Mouse (Mus musculus) brown adipose tissue, adult 24 weeks (tissue): ENCODE data around the gene Fam107a. TPM values are rescaled to one million over a fixed set of nuclear protein-coding genes. Genes with fewer than 3 reads are reported as not detected.
"Not testable (repeated sequence)": the region's sequence is repeated elsewhere in the genome, so short reads cannot be mapped to it uniquely, and the experiment has no call there.

Experiments
- H3K27ac ChIP-seq: fragments of 200-500 bp; replicated peaks from 2 replicates; pipeline ENCODE4 v1.5.1; 2012; ENCODE audit warnings: low read depth, mild to moderate bottlenecking, low read length
- H3K4me1 ChIP-seq: fragments of 200-500 bp; 2 replicates; pipeline ENCODE4 v1.6.1; 2012; ENCODE audit warnings: low read length, mixed read lengths; ENCODE audit not compliant: control insufficient read depth, insufficient read depth, insufficient read length
- H3K4me3 ChIP-seq: fragments of 200-500 bp; 2 replicates; pipeline ENCODE4 v1.5.1; 2012; ENCODE audit warnings: low read depth, mild to moderate bottlenecking, low read length, moderate library complexity; ENCODE audit not compliant: insufficient read depth
- polyA plus RNA-seq: library from polyadenylated mRNA; stranded (reverse); fragments of >200 nt; gene quantifications from 2 replicates; pipeline ENCODE4 v1.2.4, GENCODE M21; 2012; ENCODE audit not compliant: missing spikeins, insufficient read depth, insufficient read length

The Fam107a gene
- polyA plus RNA-seq, 1 experiment: 2.4 TPM

GRCm38 (mm10) chr14:8302687-8303086, 15.1 kb downstream of the Fam107a start:
- Histone ChIP-seq H3K4me1 (peaks cover 4% of the 10 kb centered on the region; the same call in 1 of the 2 replicates), H3K27ac (no peak overlapping the region), H3K4me3 (no peak overlapping the region)

DNA sequence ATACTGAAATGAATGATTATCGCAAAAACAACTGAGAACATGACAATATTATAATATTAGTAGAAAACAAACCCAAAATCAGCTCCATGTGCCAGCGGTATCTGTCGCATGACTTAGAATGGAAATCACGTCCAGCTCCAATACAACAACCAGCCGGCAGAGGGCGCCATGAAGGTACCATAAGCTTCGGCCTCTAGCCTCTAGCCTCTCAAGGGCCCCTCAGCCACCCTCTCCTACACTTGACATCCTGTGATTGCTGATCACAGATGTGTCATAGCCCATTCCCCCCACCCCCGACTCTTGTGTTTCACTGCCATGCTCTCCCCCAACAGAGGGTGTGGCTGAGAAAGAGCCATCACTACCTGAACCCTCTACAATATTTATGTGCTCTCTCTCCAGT, 17.5 kb downstream of the Fam107a start:
- Histone ChIP-seq H3K27ac (no peak overlapping the region), H3K4me1 (peaks cover 4% of the 10 kb centered on the region; the same call in 1 of the 2 replicates), H3K4me3 (no peak overlapping the region)

DNA sequence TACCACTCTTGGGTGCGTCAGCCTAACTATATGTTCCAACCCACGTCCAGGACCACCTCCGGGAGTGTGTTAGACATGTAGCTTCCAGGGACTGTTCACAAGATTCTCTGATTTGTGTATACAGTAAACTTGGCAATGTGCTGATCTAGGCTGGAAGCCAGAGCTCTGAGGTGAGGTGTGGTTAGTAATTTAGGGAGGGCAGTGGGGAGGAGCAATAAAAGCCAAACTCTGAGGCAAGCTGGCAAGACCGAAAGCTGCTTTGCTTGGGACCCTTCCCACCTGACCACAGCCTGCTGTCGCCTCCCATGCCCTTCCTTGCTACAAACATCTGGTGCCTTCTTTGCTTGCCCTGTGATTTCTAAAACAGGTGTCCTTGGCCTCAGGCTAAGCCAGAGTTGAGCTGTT, 19.9 kb downstream of the Fam107a start:
- no peaks in the 10 kb centered on the region for H3K4me1 ChIP-seq
- no peak overlapping the region for H3K4me3 ChIP-seq
- H3K27ac ChIP-seq: no peak overlapping the region

GRCm38 (mm10) chr14:8294257-8294656, 23.6 kb downstream of the Fam107a start:
- H3K27ac ChIP-seq: no peak overlapping the region

DNA sequence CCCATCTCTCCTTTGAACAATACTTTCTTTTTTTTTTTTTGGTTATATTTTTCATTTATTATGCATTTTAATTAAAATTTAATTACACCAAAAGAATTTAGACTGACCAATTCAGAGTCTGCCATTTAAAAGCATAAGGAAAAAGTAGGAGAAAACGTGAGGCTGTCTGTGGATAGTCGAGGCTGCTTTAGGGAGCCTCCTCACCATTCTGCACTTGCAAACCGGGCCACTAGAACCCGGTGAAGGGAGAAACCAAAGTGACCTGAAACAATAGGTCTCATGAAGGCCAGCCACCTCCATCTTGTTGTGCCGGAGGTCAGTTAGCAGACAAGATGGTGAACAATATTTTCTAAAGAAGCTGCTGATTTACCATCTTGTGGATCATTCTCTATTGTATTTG, 31.2 kb downstream of the Fam107a start:
- H3K27ac ChIP-seq, H3K4me3 ChIP-seq, H3K4me1 ChIP-seq: not testable (repeated sequence)

More at GRCm38 (mm10) chr14:8294257-8294656, 23.6 kb downstream of the Fam107a start:
- Histone ChIP-seq H3K4me1 (no peaks in the 10 kb centered on the region), H3K4me3 (no peak overlapping the region)

GRCm38 (mm10) chr14:8283784-8284183, 34.0 kb downstream of the Fam107a start:
- Histone ChIP-seq H3K4me3 (no peak overlapping the region), H3K4me1 (no peaks in the 10 kb centered on the region), H3K27ac (no peak overlapping the region)

DNA sequence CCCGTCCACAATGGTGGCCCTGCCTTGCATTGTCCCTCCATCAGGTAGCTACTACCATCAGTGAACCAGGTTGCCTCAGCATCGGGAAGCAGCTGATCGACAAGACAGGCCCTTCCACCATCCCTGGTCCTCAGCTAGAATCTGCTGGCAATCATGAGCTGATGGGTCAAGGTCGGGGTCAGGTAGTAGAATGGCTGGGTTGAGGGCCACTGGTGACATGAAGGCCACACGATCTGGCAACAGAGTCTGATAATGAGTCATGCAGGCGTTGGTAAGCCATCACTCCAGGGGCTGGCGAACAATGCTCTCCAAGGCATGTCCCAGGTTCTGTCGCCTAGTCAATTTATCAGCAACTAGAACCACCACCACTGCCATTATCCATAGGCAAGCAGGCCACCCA, 46.5 kb downstream of the Fam107a start:
- H3K4me3 ChIP-seq, H3K27ac ChIP-seq, H3K4me1 ChIP-seq: not testable (repeated sequence)

GRCm38 (mm10) chr14:8264378-8264777, 53.4 kb downstream of the Fam107a start:
- Histone ChIP-seq H3K27ac (no peak overlapping the region), H3K4me1 (no peaks in the 10 kb centered on the region), H3K4me3 (no peak overlapping the region)

GRCm38 (mm10) chr14:8262242-8262641, 55.6 kb downstream of the Fam107a start:
- no peak overlapping the region for H3K27ac ChIP-seq
- H3K4me1 ChIP-seq: peaks cover 2% of the 10 kb centered on the region; the same call in 1 of the 2 replicates
- no peak overlapping the region for H3K4me3 ChIP-seq

GRCm38 (mm10) chr14:8260214-8260613, 57.6 kb downstream of the Fam107a start:
- Histone ChIP-seq H3K4me1 (peaks cover 2% of the 10 kb centered on the region; the same call in 1 of the 2 replicates), H3K4me3 (no peak overlapping the region), H3K27ac (no peak overlapping the region)

GRCm38 (mm10) chr14:8259166-8259565, 58.7 kb downstream of the Fam107a start, which contains the start of gene Acox2:
Acox2 (minus strand) TSS chr14:8259353.
- Histone ChIP-seq H3K4me1 (peaks cover 2% of the 10 kb centered on the region; the same call in 1 of the 2 replicates), H3K4me3 (no peak within 1 kb of the TSS), H3K27ac (no peak within 1 kb of the TSS)

- Histone ChIP-seq H3K4me1 (peaks cover 2% of the 10 kb centered on the region; the same call in 1 of the 2 replicates), H3K27ac (no peak overlapping the region)
Observed at GRCm38 (mm10) chr14:8258752-8259151, 59.1 kb downstream of the Fam107a start.

DNA sequence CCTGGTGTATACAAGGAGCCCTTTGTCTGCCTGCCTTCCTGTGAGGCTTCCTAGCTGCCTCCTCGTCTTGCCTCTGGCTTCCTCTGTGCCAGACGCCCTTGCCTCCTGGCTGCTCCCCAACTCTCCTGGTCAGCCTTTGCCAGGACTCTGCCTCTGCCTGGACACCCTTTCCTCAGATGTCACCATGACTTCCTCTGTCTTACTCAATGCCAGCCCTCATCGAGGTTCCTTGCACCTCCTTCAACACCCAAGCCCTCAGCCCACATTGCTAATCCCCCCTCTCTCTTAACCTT, 59.5 kb downstream of the Fam107a start:
- no peak overlapping the region for H3K4me3 ChIP-seq
- peaks cover 2% of the 10 kb centered on the region; the same call in 1 of the 2 replicates for H3K4me1 ChIP-seq
- H3K27ac ChIP-seq: no peak overlapping the region

More at GRCm38 (mm10) chr14:8258752-8259151, 59.1 kb downstream of the Fam107a start:
- no peak overlapping the region for H3K4me3 ChIP-seq

DNA sequence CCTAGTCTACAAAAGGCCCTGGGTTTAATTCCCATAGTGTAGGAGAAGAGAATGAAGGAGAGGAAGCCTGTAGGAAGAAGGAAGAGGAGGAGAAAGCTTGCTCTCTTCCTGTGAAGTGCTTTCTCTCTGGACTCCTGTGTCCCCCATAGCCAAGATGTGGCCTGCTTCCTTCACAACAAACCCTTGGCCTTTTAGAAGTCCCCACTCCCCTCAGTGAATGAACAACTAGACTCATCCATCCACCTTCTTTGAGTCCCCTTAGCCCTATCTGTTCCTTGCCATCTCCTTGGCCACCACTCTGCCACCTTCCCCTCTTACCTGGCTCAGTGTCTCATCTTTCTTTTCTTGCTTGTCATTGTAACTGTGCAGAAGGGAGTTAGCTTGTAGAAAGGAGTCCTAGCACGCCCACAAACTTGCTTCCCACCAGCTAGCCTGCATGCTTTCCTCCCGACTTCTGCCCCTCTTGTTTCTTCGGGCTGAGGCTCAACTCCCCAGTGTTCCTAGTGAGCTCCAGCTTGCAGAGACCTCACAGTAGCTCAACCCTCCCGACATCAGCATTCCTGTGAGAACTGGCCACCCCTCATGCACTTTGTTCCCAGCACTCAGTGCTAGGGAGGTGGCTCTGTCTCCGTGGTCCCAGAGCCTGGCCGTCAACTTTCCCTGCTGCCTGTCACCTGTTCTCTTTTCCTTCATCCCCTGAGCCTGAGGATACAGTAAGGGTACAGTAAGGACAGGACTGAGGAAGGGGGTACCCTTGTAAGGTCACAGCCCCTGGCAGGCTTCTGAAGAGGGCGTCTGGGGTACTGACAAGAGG, 60.1 kb downstream of the Fam107a start:
- Histone ChIP-seq H3K27ac (no peak overlapping the region), H3K4me3 (no peak overlapping the region), H3K4me1 (peaks cover 2% of the 10 kb centered on the region; the same call in 1 of the 2 replicates)

GRCm38 (mm10) chr14:8256881-8257280, 60.9 kb downstream of the Fam107a start:
- H3K4me3 ChIP-seq: no peak overlapping the region
- H3K4me1 ChIP-seq: peaks cover 2% of the 10 kb centered on the region; the same call in 1 of the 2 replicates
- H3K27ac ChIP-seq: no peak overlapping the region

- Histone ChIP-seq H3K4me1 (peaks cover 2% of the 10 kb centered on the region; the same call in 1 of the 2 replicates), H3K27ac (no peak overlapping the region), H3K4me3 (no peak overlapping the region)
Observed at GRCm38 (mm10) chr14:8256072-8256471, 61.8 kb downstream of the Fam107a start.
